Mouse (Mus musculus): ENCODE measurements around the gene Defb23.
A peak's percentile ranks its signal among the peaks of the same experiment; 100 is the strongest.

Gene Defb23

DNA sequence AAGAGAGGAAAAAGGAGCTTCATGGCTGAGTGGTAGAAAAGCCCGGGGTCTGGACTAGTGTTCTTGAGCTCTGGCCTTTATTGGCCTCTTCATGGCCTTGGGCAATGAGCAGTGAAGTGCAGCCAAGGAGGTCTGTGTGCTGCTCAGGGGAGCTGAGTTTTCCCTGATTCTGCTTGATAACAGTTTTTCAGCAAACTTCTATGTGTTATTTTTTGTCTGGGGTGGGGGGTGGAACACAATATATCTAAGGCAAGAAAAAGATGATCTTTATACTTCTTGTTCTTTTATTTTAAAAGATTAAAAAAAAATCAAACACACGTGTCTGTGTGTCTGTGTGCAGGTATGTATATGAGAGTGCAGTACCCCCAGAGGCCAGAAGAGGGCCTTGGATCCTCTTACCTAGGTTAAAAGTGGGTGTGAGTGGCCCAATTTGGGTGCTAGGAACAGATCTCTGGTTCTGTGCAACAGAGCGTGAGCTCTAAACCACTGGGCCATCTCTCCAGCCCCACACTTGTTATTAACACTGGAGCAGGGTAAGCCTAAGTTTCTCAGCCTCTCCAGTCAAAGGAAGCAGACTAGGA lies at the start of gene Defb23:
Gene Defb23, minus strand, starts transcription at position 51 of the 581 bp plus-strand sequence.
- no peak for DNase-seq (ENCODE audit: low spot score in 2 of 2)

DNA sequence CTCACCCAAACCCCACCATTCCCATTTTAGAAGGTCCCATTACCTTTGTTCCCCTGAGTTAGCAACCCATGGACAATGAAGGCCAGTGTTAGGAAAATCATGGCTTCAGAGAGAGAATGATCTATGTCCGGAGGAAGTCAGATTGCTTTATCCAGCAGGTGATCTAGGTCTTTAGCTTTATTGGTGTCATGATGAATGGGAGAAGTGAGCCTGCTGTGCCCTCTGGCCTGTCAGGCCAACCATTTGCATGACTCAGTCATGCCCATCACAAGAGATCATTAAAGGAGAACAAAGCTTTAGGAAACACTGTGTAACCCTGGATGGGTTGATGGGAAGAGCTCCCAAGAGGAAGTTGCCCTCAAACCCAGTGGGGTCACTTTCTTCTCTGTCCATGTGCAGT lies 47.2 kb upstream of the Defb23 start, which contains the start of gene Defb26:
Gene Defb26, minus strand, starts transcription at position 101 of the 400 bp plus-strand sequence.
- DNase-seq (ENCODE audit: low spot score in 2 of 2) = no peak

DNA sequence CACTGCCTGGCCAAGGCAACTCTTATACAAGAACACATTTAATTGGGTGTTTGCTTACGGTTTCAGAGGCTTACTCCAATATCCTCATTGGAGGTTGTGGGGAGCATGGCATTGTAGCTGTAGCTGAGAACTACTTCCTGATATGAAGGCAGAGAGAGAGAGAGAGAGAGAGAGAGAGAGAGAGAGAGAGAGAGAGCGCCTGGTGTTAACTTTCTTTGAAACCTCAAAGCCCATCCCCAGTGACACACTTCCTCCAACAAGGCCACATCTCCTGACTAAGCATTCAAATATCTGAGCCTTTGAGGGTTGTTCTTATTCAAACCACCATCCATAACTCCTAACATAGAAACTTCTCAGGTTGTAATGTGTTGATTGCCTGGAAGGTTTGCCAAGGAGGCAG lies 39.5 kb upstream of the Defb23 start:
- DNase-seq (ENCODE audit: low spot score in 2 of 2) = no peak

DNA sequence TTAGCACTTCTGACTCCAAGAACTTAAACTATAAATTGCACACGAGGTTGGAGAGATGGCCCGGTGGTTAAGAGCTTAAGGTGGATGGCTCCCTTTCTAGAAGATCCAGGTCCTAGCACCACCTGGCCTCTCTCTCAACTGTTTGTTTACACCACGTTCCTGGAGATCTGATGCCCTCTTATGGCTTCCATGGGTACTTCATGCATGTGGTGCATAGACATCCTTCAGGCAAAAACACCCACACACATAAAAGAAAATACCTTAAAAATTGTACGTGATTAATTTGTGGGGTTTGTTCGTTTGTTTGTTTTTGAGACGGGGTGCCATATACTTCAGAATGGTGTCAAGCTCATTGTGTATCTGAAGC lies 36.4 kb upstream of the Defb23 start:
- DNase-seq (ENCODE audit: low spot score in 2 of 2) = peak in 1 of 2 experiments; percentile 19

DNA sequence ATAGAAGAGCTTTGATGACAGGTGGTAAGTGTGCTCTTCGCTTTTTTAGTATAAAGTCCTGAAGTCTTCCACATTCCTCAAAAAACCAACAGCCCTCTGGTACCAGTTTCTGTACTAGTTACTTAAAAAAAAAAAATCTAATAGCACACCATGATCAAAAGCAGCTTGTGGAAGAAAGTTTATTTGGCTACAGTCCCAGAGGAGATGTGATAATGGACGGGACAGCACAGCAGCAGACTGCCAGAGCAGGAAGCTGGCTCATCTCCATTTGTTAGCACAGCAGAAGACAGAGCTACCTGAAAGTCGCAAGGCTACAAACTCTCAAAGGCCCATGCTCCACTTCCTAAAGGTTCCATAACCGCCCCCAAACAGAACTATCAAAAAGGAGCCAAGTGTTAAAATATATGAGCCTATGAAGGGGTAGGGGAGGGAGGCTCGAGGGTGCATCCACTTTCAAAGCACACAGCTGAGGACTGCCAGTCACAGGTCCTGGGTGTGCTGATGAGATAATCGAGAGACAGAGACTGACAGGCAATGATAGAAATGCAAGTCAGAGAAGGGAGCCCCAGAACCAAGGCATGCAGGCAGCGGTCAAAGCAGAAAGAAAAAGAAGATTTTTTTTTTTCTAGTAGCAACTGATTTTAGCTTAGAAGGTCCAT lies 35.9 kb upstream of the Defb23 start:
- DNase-seq (ENCODE audit: low spot score in 2 of 2) = peak; percentile 6 to 20

DNA sequence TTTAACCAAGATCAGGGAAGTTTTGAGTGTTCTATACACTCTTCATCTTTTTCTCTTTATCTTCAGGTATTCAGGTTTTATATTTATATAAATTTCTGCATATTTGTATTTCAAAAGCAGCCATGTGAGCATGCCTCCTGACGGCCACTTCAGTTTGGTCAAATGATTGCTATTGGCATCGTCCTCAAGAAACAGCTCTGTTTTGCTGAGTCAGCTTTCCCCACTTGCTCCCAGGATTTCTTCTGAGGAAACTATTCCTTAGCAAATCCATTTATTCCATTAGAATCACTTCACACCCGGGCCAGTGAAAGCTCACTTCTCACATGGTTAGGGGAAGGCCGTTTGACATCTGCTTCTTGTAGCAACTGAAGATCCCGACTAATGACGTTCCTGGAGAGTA lies 33.6 kb upstream of the Defb23 start:
- DNase-seq (ENCODE audit: low spot score in 2 of 2) = no peak

DNA sequence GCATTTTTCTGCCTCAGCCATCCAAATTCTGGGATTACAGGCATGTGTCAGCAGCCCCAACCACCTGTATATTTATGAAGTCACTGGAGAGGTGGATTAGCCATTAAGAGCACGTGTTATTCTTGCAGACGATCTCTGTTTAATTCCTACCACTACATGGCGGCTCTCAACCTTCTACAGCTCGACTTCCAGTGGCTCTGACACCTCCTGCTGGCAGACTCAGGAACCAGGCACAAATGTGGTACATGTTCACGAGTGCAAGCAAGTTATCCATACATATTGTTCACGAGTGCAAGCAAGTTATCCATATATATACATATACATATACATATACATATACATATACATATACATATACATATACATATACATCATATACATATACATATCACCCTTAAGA lies 28.7 kb upstream of the Defb23 start:
- DNase-seq (ENCODE audit: low spot score in 2 of 2) = no peak

DNA sequence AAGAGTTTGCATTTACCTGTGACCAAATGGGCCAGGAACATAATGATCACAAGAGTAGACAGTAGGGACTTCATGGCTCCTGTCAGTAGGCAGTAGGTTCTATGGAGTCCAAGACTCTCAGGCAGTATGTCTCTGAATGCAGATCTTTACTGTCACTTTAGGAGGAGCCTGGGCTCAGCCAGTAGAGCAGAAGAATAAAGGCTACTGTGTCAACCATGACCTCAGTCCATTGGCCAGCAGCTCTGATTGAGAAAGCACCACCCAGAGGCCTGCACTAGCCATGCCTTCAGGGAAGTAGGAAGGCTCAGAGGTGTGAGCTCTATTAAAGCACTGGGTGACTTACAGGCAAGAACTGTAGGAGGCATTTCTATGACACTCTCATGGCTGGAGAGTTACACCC lies 25.6 kb upstream of the Defb23 start, which contains the start of gene Defb22:
Gene Defb22, minus strand, starts transcription at position 101 of the 400 bp plus-strand sequence.
- DNase-seq (ENCODE audit: low spot score in 2 of 2) = no peak

DNA sequence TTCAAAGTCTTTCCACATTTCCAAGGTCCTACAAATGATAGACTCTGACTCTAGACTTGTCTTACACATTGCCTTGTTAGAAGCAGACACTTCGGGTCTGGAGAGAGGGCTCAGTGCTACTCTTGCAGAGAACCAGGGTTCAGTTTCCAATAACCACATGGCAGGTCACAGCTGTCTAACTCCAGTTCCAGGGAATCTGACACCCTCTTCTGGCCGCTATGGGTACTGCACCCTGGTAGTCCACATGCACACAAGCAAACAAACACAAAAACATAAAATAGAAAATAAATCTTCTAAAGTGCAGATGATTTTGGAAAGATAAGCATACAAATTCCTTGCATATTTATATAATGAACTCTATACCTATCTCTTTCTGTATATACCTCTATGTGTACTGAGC lies 22.6 kb upstream of the Defb23 start:
- DNase-seq (ENCODE audit: low spot score in 2 of 2) = peak; percentile 12 to 47

DNA sequence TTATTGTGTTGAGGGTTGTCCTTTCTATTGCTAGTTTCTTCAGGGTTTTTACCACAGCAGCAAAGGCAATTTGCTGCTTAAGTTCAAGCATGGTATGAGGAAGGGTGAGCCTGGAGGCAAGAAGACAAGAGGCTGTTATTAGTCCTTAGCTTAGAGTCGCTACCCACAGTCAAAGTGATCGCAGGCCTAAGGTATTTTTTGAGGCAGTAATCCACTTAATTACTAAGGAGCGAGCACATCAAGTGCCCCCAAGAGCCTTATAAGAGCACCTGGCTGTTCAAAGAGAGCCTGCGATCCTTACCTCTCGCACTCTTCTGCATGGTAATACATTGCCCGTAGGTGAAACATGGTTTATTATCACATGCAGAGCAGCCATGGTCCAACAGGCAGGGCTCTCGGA lies 17.3 kb upstream of the Defb23 start:
- DNase-seq (ENCODE audit: low spot score in 2 of 2) = no peak

DNA sequence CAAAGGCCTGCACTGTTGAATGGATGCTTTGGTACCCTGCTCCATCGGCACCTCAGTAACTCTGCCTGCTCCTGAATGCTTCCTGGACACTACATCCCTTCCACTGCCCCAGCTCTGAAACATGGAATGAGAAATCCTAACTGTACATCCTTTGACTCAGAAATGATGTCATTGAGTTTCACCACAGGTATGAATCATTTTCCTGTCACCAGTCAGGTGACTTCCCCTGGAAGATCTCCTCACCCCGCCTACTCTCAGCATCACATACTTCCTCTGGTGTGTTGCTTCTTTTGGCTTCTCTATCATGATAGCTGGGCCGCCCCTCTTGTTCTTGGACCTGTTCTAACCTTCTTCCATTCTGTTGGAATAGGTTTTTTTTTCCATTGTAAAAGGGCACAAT lies 16.5 kb upstream of the Defb23 start:
- DNase-seq (ENCODE audit: low spot score in 2 of 2) = no peak

DNA sequence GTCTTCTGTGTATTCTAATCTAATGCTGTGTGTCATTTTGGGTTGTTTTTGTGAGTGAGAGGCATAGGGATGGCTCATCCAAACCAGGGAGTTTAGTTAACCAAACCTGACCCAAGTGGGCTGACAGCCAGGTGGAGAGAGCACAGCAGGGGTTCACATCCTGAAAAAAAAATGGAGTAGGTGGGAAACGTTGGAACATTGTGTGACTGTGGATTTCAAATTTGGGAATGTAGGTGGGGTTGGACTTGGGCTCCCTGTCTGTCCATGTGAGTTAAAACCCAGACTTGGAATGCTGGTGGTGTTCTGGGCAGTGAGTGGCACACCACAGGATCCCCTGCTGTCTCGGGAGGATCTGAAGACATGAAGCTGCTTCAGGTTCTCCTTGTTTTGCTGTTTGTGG lies 12.3 kb upstream of the Defb23 start, which contains the start of gene Defb20:
Gene Defb20, plus strand, starts transcription at position 301 of the 400 bp plus-strand sequence.
- DNase-seq (ENCODE audit: low spot score in 2 of 2) = no peak

DNA sequence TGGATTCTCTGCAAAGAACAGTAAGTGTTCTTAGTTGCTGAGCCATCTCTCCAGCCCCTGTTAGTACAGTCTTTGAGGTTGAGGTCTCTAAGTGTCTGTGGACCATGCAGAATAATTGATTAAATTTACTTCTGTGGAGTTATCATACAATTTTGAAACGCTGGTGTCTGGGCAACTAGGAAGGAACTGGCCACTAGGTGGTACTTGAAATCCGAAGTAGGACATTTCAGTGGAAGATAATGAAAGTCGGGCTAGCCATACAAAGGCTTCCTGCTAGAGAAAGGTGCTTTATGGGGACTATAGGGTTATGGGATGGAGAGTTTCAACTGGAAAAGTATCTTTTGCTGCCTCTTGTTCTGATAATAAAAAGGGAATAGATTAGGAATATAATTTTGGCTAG lies 8.0 kb upstream of the Defb23 start:
- no peak for DNase-seq (ENCODE audit: low spot score in 2 of 2)

DNA sequence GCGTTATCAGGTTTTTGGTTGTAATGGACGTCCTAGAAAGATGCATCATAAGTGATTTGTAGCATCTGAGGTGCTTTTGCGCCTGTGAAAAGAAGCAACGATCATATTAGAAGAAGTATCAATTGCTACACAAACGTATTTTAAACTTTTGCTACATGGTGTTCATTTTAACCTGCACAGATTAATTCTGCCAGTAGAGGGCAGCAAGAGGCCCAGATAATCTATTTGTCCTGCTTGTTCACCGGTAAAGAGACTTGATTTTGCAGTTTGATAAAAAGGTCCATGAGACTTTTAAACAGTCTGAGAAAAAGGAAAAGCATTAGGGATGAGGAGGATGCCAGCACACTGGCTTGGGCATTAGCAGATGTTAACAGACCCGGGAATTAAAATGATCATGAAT lies 6.6 kb upstream of the Defb23 start:
- peak in 1 of 2 experiments; percentile 44 for DNase-seq (ENCODE audit: low spot score in 2 of 2)

DNA sequence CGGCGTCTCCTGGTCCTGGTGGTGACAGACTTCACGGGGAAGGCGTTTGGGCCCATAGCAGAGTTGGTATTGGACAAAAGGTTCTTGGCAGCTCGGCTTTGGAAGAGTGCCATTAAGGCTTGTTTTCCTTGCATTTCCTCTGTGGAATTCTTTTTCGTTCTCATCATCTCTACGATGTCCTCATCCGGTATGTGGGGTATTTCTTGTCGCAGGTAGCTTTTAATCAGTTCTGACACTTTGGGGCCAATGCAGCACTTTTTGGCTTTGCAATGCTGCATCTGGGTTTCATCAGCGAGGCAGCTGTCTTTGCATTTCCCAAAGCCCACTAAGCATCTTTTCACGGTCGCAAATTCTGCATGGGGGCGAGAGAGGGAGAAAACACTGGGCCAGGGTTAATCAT lies 5.2 kb downstream of the Defb23 start:
- no peak for DNase-seq (ENCODE audit: low spot score in 2 of 2)

DNA sequence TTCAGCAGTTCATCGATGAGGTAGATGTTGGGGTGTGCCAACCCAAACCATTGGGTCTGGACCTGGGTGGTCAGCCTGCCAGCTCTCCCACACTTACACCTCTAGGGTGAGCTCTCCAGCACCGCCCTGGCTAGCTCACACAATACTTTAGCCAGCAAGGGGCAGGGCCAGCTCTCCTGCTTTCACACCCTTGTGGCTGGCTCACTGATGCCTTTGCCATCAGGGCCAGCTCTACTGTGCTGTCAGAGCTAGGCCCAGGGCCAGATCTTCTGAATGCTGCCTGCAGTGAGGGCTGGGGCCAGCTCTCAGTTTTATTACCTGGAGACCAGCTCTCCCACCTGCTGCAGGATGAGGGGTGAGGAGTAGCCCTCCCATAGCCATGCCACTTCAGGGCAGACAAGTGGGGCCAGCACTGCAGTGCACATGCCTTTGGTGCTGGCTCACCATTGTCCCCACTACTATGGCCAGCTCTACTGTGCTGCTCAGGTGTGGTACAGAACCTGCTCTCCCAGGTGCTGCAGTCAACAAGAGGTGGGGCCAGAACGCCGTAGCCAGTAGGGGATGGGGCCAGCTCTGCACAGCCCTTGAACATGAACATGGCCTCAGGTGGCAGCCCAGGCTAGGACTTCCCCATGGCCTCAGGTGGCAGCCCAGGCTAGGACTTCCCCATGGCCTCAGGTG lies 12.2 kb downstream of the Defb23 start:
- DNase-seq (ENCODE audit: low spot score in 2 of 2) = no peak

DNA sequence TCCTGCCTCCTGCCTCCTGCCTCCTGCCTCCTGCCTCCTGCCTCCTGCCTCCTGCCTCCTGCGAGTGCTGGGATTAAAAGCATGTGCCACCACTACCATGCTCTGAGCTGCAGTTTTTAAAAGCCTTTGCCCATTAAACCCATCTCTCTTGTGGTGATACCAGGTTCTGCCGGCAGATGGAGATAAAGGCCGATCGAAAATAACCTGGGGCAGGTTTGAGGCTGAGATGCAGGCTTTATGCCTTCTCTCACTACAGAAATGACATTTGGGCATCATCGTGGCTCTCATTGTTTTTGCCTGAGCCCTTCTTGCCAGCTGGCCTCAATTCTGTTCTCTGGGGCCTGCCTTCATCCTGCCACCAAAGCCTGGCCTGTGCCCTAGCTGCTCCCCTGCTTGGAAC lies 14.2 kb downstream of the Defb23 start:
- peak; percentile 28 to 66 for DNase-seq (ENCODE audit: low spot score in 2 of 2)

DNA sequence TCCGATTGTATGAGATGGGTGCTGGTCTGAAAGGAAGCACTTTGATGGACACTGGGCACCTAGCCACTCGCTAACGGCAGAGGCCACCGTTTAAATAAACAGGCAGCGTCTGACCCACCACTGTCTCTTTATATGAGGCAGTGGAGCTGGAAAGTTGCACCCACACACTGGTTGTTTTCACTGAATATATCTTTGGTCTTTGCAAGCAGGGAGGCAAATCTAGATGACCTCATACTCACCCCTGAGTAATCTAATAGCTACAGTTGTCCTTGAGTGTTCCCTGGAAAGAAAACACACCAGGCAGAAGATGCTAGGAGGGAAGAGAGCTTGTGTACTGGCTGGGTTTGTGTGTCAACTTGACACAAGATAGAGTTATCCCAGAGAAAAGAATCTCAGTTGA lies 17.0 kb downstream of the Defb23 start:
- DNase-seq (ENCODE audit: low spot score in 2 of 2) = no peak

DNA sequence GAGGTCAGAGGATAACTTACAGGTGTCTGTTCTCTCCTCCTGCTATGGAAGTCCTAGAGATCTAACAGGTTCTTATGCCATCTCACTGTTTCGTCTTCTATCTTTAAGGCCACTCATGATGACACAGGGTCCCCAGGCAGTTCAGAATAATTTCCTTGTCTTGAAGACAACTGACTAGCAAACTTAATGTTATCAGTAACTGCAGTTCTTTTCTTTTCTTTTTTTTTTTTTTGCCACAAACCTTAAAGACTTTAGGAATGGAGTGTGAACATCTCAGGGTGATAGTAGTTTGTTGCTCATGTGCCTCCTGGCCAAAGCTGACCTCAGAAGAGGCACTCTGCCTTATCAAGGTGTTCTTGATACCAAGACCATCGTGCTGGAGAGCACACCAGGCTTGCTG lies 17.8 kb downstream of the Defb23 start:
- DNase-seq (ENCODE audit: low spot score in 2 of 2) = no peak

DNA sequence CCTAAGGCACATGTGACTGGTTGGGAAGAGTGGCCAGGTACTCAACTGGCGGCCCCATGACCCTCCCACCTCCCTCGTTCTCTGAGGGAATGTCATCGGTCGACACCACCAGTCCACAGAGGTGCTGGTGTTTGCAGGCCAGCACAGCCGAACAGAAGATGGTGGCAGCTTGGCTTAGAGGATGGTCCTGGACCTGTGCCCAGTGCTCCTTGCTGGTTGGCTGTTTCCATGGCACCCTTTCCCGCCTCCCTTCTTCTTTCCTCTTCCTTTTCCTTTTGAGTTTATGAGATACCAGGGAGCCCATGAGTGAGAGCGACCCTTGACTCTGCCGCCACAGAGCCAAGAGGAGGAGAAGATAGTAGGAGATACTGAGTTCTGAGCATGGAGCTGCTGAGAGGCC lies 21.1 kb downstream of the Defb23 start:
- no peak for DNase-seq (ENCODE audit: low spot score in 2 of 2)

DNA sequence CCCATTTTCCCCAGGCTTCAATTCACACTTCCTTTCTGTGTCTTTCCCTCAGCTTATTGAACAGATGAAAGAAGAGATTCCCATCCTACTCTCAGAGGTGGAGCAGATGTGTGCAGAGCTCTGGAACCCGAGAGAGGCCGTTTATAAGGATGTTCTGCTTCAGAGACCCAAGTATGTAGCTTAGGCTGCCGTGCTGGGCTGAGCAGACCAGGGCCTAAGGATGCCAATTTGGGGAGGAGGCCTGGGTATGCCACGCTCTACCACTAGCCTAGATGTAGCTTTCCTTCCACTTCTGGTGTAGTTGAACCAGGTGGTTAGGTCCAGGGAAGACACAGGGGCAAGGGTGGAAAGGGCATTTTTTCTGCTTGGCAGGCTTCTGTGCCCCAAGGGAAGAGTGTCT lies 22.1 kb downstream of the Defb23 start:
- no peak for DNase-seq (ENCODE audit: low spot score in 2 of 2)

DNA sequence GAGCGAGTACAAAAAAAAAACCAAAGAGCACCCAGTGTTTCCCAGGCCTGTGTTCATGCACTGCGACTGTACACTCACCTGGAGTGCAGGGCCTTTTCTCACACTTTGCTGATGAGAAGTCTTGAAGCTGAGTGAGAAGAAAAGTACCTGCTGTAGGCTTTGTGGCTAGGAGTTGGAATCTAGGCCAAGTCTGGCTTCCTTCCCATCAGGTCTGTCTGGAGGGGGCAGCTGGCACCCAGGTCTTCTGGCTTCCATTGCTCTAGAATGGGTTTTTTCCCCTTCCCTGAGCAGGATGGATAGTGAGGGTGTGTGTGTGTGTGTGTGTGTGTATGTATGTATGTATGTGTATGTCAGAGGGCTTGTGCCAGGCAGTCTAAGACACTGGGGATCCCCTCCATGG lies 24.6 kb downstream of the Defb23 start:
- no peak for DNase-seq (ENCODE audit: low spot score in 2 of 2)

DNA sequence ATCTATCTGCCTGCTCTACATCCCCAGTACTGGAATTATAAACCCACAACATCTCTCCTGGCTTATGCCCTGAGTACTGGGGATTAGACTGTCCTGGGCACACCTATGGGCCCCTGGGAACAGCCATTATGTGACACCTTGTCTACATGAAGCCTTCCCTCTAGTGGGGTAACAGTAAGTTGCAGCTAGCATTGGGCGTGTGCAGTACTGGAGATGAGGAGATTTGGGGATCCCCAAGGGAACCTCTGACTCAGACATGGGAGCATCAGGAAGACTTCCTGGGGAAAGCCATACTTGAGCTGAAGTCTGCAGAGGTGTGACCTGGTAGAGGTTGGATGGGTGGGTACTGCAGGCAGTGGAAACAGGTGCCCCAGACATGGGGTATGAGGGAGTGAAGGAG lies 25.5 kb downstream of the Defb23 start:
- no peak for DNase-seq (ENCODE audit: low spot score in 2 of 2)
